Mouse (Mus musculus): ENCODE results near the gene Arpc1b.
A peak's percentile ranks its signal among the peaks of the same experiment; 100 is the strongest.

Gene Arpc1b

GRCm38 (mm10) chr5:145165184-145165583, 51.2 kb downstream of the Arpc1b start:
- DNase-seq: no peak

- peak; percentile 99 to 100 for DNase-seq
Measured at GRCm38 (mm10) chr5:145166536-145167305, 52.7 kb downstream of the Arpc1b start, which contains the start of the genes Ptcd1 and Cpsf4. Gene Ptcd1 (minus strand): TSS chr5:145167108. Gene Cpsf4 (plus strand): TSS chr5:145167213.

DNA sequence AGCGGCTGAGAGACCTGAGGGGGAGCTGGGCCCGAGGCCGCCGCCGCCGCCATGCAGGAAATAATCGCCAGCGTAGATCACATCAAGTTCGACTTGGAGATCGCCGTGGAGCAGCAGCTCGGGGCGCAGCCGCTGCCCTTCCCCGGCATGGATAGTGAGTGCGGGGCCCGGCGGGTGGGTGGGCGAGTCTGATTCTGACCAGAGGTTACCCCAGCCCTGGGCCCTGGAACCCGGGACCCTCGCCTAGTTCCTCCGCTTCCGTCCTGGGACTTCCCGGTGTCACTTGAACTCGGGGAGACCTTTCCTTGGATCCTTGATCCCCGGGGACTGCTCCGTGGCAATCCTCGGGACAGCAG, 53.3 kb downstream of the Arpc1b start:
- DNase-seq: no peak

DNA sequence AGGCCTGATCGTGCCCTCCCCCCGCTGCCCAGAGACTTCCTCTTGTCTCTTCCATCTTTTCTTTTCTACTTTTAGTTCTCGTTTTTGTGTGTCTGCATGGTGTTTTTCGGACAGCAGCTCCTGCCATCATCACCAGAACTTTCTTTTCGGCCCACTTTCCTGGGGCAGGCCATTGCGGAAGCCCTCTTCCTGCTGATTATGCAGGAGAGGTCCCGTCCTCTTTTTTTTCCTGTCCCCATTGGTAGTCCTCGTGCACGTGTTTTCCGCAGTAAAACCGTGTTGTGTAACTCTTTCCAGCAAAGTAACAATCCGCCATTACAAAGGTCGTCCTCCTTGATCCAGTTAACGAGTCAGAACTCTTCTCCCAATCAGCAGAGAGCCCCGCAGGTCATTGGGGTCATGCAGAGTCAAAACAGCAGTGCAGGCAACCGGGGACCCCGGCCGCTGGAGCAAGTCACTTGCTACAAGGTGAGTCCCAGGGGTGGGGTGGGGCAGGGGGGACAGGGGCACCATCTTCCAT, 64.5 kb downstream of the Arpc1b start:
- no peak for DNase-seq

All from cerebellum, postnatal 36 days (tissue).